Mouse (Mus musculus): ENCODE results near the gene Mmd.

GRCm38 (mm10) chr11:90314606-90315005, 65.3 kb downstream of the Mmd start:
- no peak for TF ChIP-seq CTCF (IDR thresholded peaks at IDR 0.05; ENCODE audit: low read depth)
- TF ChIP-seq EP300 (IDR thresholded peaks at IDR 0.05; ENCODE audit: low read depth): no peak

Data from liver, embryonic 14.5 days (tissue).